ENCODE assay signal across 28 mouse cellular contexts in the genomic region with DNA sequence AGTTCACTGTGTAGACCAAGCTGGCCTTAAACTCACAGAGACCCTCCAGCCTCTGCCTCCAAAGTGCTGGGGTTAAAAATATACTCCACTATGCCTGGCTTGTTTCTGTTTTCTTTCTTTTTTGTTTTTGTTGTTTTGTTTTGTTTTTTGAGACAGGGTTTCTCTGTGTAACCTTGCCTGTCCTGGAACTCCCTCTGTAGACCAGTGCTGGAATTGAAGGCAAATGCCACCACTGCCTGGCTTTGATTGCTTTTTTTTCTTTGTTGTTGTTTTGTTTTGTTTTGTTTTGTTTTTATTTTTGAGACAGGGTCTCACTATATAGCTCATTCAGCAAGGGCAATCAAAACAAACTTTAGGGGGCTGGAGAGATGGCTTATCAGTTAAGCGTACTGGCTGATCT. TPM values are rescaled to one million over a fixed set of nuclear protein-coding genes. Genes with fewer than 3 reads are reported as not detected.
A peak's percentile ranks its signal among the peaks of the same experiment; 100 is the strongest.
DNase-seq lines count a peak whose midpoint lies in the region; ATAC-seq and TF ChIP-seq lines count a peak whose summit lies in the region.
"Had no signal": no experiment of that assay in that cellular context is flagged by ENCODE, and none has a peak within 500 bp of the region (broad histone marks: within the 10 kb centered on the region; RNA-seq: fewer than 3 reads in every experiment).

No protein-coding gene starts in this region.

- no peak for TF ChIP-seq EP300 in lung, postnatal 0 days (IDR thresholded peaks at IDR 0.05)

- H3K4me3 ChIP-seq in intestine, postnatal 0 days (ENCODE audit: low read depth, low read length): no peak overlapping the region
- no peak overlapping the region for H3K4me3 ChIP-seq in intestine, embryonic 15.5 days (replicated peaks)
- H3K4me3 ChIP-seq in lung, postnatal 0 days (ENCODE audit: low read depth, low read length): no peak overlapping the region
- H3K4me3 ChIP-seq: embryonic facial prominence, embryonic 15.5 days; heart, embryonic 12.5 days; limb, embryonic 13.5 days; liver, embryonic 15.5 days; midbrain, embryonic 13.5 days; neural tube, embryonic 12.5 days had no signal

- no peaks in the 10 kb centered on the region; the same call in none of the 2 replicates for H3K4me1 ChIP-seq in intestine, postnatal 0 days (replicated peaks; ENCODE audit: control insufficient read depth, insufficient read depth, low read length)
- H3K4me1 ChIP-seq in intestine, embryonic 15.5 days (replicated peaks): peaks cover 16% of the 10 kb centered on the region
- peaks cover 7% of the 10 kb centered on the region for H3K4me1 ChIP-seq in lung, postnatal 0 days (ENCODE audit: insufficient read depth, low read depth, low read length)

- H3K9ac ChIP-seq in intestine, postnatal 0 days (ENCODE audit: low read depth, low read length): no peak overlapping the region
- no peak overlapping the region for H3K9ac ChIP-seq in intestine, embryonic 15.5 days
- no peak overlapping the region for H3K9ac ChIP-seq in lung, postnatal 0 days (replicated peaks; ENCODE audit: low read depth)
- H3K9ac ChIP-seq: embryonic facial prominence, embryonic 15.5 days; forebrain, postnatal 0 days; heart, embryonic 12.5 days; limb, embryonic 13.5 days; liver, embryonic 15.5 days; midbrain, embryonic 13.5 days; neural tube, embryonic 12.5 days had no signal

- 98% methylated on average over 1 of the region's 1 CpGs for WGBS in intestine, postnatal 0 days
- 100% methylated on average over 1 of the region's 1 CpGs for WGBS in intestine, embryonic 15.5 days
- 97% methylated on average over 1 of the region's 1 CpGs for WGBS in lung, postnatal 0 days

- no peak for DNase-seq in lung, postnatal 0 days (ENCODE audit: low spot score)
- no peak for DNase-seq in lung, postnatal 14 days
- no peak for DNase-seq in Patski (ENCODE audit: low read depth, low spot score)
- DNase-seq in naive thymus-derived CD4-positive, alpha-beta T cell, adult 2 months (ENCODE audit: low read depth): peak; percentile 46
- DNase-seq in gastrocnemius, postnatal 25 days: no peak
- DNase-seq: adrenal gland, postnatal 25 days; cerebellum, adult 9-11 months; forebrain, postnatal 0 days; heart, postnatal 10 days; kidney, adult 8-10 months; kidney, postnatal 14 days; layer of hippocampus, postnatal 36 days; right cerebral cortex, postnatal 14 days; thymus, postnatal 14 days had no signal

- H3K36me3 ChIP-seq in intestine, postnatal 0 days (ENCODE audit: control insufficient read depth, insufficient read depth): peaks cover 6% of the 10 kb centered on the region; the same call in 1 of the 2 replicates
- H3K36me3 ChIP-seq in intestine, embryonic 15.5 days: no peaks in the 10 kb centered on the region
- H3K36me3 ChIP-seq in lung, postnatal 0 days (ENCODE audit: insufficient read depth, low read length): no peaks in the 10 kb centered on the region
- H3K36me3 ChIP-seq: embryonic facial prominence, embryonic 15.5 days; limb, embryonic 13.5 days; liver, embryonic 15.5 days; midbrain, embryonic 13.5 days; neural tube, embryonic 12.5 days had no signal

- H3K9me3 ChIP-seq in intestine, postnatal 0 days (ENCODE audit: control insufficient read depth): no peaks in the 10 kb centered on the region
- H3K9me3 ChIP-seq in intestine, embryonic 15.5 days: no peaks in the 10 kb centered on the region
- H3K9me3 ChIP-seq in lung, postnatal 0 days (ENCODE audit: low read length): no peaks in the 10 kb centered on the region
- H3K9me3 ChIP-seq: embryonic facial prominence, embryonic 15.5 days; G1E; heart, embryonic 12.5 days; limb, embryonic 13.5 days; liver, embryonic 15.5 days; midbrain, embryonic 13.5 days; neural tube, embryonic 12.5 days had no signal

- H3K27me3 ChIP-seq in intestine, postnatal 0 days (replicated peaks; ENCODE audit: control insufficient read depth, insufficient read depth, low read length): no peaks in the 10 kb centered on the region
- no peaks in the 10 kb centered on the region for H3K27me3 ChIP-seq in intestine, embryonic 15.5 days (replicated peaks)
- H3K27me3 ChIP-seq in lung, postnatal 0 days (replicated peaks; ENCODE audit: insufficient read depth, low read length): no peaks in the 10 kb centered on the region
- H3K27me3 ChIP-seq in Patski: no peaks in the 10 kb centered on the region
- H3K27me3 ChIP-seq: embryonic facial prominence, embryonic 15.5 days; heart, embryonic 12.5 days; limb, embryonic 13.5 days; liver, embryonic 15.5 days; midbrain, embryonic 13.5 days; neural tube, embryonic 12.5 days had no signal

- in situ Hi-C loops in Patski (cut with MboI; ENCODE audit: low pct_unique_long_range_greater_than_20kb): no loop called here

- CTCF ChIA-PET in Patski (lab: Charles Lee): interaction anchor here (1.4 kb wide), 1 partner anchor 20 kb away, joined by 3 read pairs; no protein-coding TSS in a partner anchor

- H3K27ac ChIP-seq in intestine, postnatal 0 days (ENCODE audit: low read depth, low read length): no peak overlapping the region
- no peak overlapping the region for H3K27ac ChIP-seq in intestine, embryonic 15.5 days
- no peak overlapping the region for H3K27ac ChIP-seq in lung, postnatal 0 days (ENCODE audit: low read length)
- H3K27ac ChIP-seq: embryonic facial prominence, embryonic 15.5 days; limb, embryonic 13.5 days; liver, embryonic 15.5 days; midbrain, embryonic 13.5 days; neural tube, embryonic 12.5 days had no signal

- peak; percentile 46 for TF ChIP-seq CTCF in intestine, postnatal 0 days (IDR thresholded peaks at IDR 0.05; ENCODE audit: low read depth)
- TF ChIP-seq CTCF in lung, postnatal 0 days (IDR thresholded peaks at IDR 0.05): peak; percentile 50
- TF ChIP-seq CTCF in Patski (IDR thresholded peaks at IDR 0.05): peak; percentile 36

- POLR2A ChIA-PET in Patski (lab: Charles Lee): no interaction called here

- ATAC-seq in intestine, postnatal 0 days: no peak
- ATAC-seq in intestine, embryonic 15.5 days: no peak
- no peak for ATAC-seq in lung, postnatal 0 days
- ATAC-seq in Patski: no peak
- ATAC-seq in erythroblast, adult 5-6 weeks (replicated peaks; ENCODE audit: low FRiP score, poor library complexity, severe bottlenecking): no peak
- ATAC-seq: forebrain, postnatal 0 days; inflammation-experienced regulatory T-cells, adult 6 months; midbrain, embryonic 13.5 days had no signal

- no peak overlapping the region for H3K4me2 ChIP-seq in intestine, postnatal 0 days (replicated peaks; ENCODE audit: low read depth)
- H3K4me2 ChIP-seq in intestine, embryonic 15.5 days (replicated peaks): no peak overlapping the region
- H3K4me2 ChIP-seq in lung, postnatal 0 days (replicated peaks; ENCODE audit: low read depth, low read length): no peak overlapping the region
- H3K4me2 ChIP-seq: embryonic facial prominence, embryonic 15.5 days; heart, embryonic 12.5 days; limb, embryonic 13.5 days; liver, embryonic 15.5 days; midbrain, embryonic 13.5 days; neural tube, embryonic 12.5 days had no signal

RNA-seq across cellular contexts. Expression of a gene that starts 11.1 kb away (rescaled TPM):
- 16.9 and 17.6 TPM in 2 replicates for polyA plus RNA-seq in intestine, postnatal 0 days (2015; fragmentation: Nextera tagmentation; extraction: Ambion mirVana)
- polyA plus RNA-seq in intestine, embryonic 15.5 days (2015; fragmentation: Nextera tagmentation; extraction: Ambion mirVana): 16.9 and 18.7 TPM in 2 replicates
- 26.5 and 34.9 TPM in 2 replicates for polyA plus RNA-seq in lung, postnatal 0 days (2015; fragmentation: Nextera tagmentation; extraction: Ambion mirVana)
- polyA plus RNA-seq in Patski (2021): 86.2 TPM
- total RNA-seq in gastrocnemius, postnatal 25 days (2021): 10 to 100 TPM; 26.7 to 28.1 TPM
- 16.3 and 16.7 TPM in 2 replicates for total RNA-seq in erythroblast, adult 5-6 weeks (2015; ENCODE audit: low replicate concordance)
- 32.7 and 36.2 TPM in 2 replicates for total RNA-seq in erythroblast, adult 5-6 weeks (2017; ENCODE audit: low replicate concordance)

RNA-seq across cellular contexts. Expression of a gene that starts 41.0 kb away (rescaled TPM):
- polyA plus RNA-seq in intestine, postnatal 0 days (2015; fragmentation: Nextera tagmentation; extraction: Ambion mirVana): 0.03 and 0.10 TPM in 2 replicates
- 0.10 and 0.15 TPM in 2 replicates for polyA plus RNA-seq in intestine, embryonic 15.5 days (2015; fragmentation: Nextera tagmentation; extraction: Ambion mirVana)
- 0.02 TPM in 1 of 2 replicates, not detected in the other for polyA plus RNA-seq in lung, postnatal 0 days (2015; fragmentation: Nextera tagmentation; extraction: Ambion mirVana)
- polyA plus RNA-seq in Patski (2021): 0.28 TPM
- not detected for total RNA-seq in gastrocnemius, postnatal 25 days (2021)
- total RNA-seq in erythroblast, adult 5-6 weeks (2015; ENCODE audit: low replicate concordance): not detected in 2 replicates
- not detected in 2 replicates for total RNA-seq in erythroblast, adult 5-6 weeks (2017; ENCODE audit: low replicate concordance)
- total RNA-seq: megakaryocyte, adult 5-6 weeks; monocyte, adult 5-6 weeks had no signal
- polyA plus RNA-seq: C2C12; G1E; inflammation-experienced regulatory T-cells, adult 6 months; liver, embryonic 15.5 days had no signal
